Mouse (Mus musculus): Measurements from ENCODE around the gene Sumf1. TPM values are rescaled to one million over a fixed set of nuclear protein-coding genes. Genes with fewer than 3 reads are reported as not detected.

Gene Sumf1
- 11.7 and 12.0 TPM in 2 replicates for polyA plus RNA-seq (2015; fragmentation: Nextera tagmentation; extraction: Ambion mirVana)

DNA sequence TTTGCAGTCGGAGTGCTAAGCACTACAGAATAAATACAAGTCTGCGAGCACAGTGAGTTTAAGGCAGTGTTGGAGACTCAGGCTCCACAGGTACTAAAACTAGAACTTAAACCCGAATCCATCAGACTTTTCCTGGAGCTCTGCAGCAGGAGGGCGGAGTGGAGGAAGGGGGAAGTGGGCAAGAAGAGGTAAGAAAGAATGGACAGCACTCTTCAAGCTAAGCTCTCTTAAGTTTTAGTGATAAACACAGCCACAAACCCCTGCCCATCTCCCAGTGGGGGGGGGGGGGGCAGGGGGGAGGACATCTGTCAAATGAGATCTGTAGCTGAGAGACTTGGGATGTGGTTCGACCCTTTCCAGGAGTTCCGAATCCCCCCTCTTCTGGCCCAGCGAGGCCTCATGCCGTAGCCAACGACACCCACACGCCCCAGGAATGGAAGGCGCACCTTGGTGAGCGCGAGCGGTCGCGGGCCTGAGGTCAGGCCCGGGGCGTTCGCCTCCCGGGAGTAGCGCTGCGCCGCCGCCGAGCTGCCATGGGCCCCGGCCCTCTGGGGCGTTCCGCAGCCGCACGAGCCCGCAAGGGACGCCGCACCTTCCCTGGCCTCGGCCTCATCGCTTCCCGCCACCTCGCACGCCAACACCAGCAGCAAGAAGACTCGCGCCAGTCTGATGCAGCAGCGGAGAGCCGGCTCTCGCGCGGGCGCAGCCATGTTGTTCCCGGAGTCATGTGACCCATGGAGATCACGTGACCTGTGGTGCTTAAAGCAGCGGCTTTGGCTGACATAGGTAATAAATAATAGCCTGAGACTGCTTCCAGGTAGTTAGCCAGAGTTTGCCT, at the start of gene Sumf1:
Gene Sumf1 (minus strand): TSS at position 736 of the 838 bp plus-strand sequence.
- H3K9ac ChIP-seq (replicated peaks; ENCODE audit: low read depth, low read length), result peak within 1 kb of the TSS; percentile 66
- WGBS, result 4% methylated on average over 49 of the region's 49 CpGs
- ATAC-seq, result peak; percentile 97
- H3K4me3 ChIP-seq (replicated peaks; ENCODE audit: low read length), result peak within 1 kb of the TSS; percentile 76
- H3K36me3 ChIP-seq (ENCODE audit: control insufficient read depth, insufficient read depth), result no peaks in the 10 kb centered on the region
- H3K4me1 ChIP-seq (replicated peaks; ENCODE audit: control insufficient read depth, insufficient read depth, low read length), result peaks cover 6% of the 10 kb centered on the region
- no peaks in the 10 kb centered on the region for H3K27me3 ChIP-seq (replicated peaks; ENCODE audit: control insufficient read depth, insufficient read depth, low read length)
- H3K9me3 ChIP-seq (ENCODE audit: control insufficient read depth, low read length), result no peaks in the 10 kb centered on the region
- peak within 1 kb of the TSS; percentile 90 for H3K4me2 ChIP-seq (ENCODE audit: low read length)
- H3K27ac ChIP-seq (ENCODE audit: low read length), result no peak within 1 kb of the TSS

DNA sequence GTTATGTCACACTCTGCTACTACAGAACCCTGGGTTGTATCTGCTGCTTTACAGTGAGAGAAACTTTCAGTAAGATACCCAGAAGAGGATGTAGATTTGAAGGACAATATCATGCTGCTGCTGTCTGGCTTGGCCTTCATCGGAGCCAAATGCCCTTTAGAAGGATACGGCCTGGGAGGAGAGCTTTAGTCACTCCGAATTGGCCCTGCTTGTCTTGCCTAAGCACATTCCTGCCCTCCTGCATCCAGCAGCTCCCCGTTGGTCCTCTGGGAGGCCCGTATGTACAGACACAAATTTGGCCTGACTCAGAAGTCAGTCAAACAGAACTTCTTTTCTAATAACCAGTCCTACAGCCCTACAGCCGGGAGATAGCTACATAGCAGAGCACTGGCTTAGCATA, 49.2 kb upstream of the Sumf1 start:
- WGBS, result 87% methylated on average over 6 of the region's 6 CpGs
- ATAC-seq, result no peak
- Histone ChIP-seq H3K4me1 (replicated peaks; ENCODE audit: control insufficient read depth, insufficient read depth, low read length) (peaks cover 31% of the 10 kb centered on the region), H3K27me3 (replicated peaks; ENCODE audit: control insufficient read depth, insufficient read depth, low read length) (no peaks in the 10 kb centered on the region), H3K4me2 (ENCODE audit: low read length) (no peak overlapping the region), H3K9me3 (ENCODE audit: control insufficient read depth, low read length) (no peaks in the 10 kb centered on the region), H3K9ac (replicated peaks; ENCODE audit: low read depth, low read length) (no peak overlapping the region), H3K27ac (ENCODE audit: low read length) (no peak overlapping the region), H3K4me3 (replicated peaks; ENCODE audit: low read length) (no peak overlapping the region), H3K36me3 (ENCODE audit: control insufficient read depth, insufficient read depth) (no peaks in the 10 kb centered on the region)

DNA sequence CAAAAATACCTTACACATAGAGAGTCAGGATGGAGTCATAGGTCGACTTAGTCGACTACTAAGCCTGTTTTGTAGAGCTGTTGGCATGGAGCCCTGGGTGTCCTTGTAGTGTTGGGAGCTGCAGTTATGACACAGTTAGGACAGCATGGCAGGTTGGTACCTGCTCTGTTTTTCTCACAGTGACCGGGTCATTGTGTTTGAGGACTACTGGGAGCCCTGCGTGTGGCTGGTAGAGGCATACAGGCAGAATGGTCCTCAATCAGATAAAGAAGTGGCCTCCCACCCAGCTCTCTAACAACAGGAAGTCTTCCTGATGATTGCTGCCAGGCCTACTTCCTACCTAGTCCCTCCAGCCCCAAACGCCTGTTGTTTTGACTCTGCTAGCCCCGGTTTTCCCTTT, 47.7 kb upstream of the Sumf1 start:
- no peaks in the 10 kb centered on the region for H3K9me3 ChIP-seq (ENCODE audit: control insufficient read depth, low read length)
- H3K36me3 ChIP-seq (ENCODE audit: control insufficient read depth, insufficient read depth), result no peaks in the 10 kb centered on the region
- no peak overlapping the region for H3K27ac ChIP-seq (ENCODE audit: low read length)
- peaks cover 26% of the 10 kb centered on the region for H3K4me1 ChIP-seq (replicated peaks; ENCODE audit: control insufficient read depth, insufficient read depth, low read length)
- no peaks in the 10 kb centered on the region for H3K27me3 ChIP-seq (replicated peaks; ENCODE audit: control insufficient read depth, insufficient read depth, low read length)
- no peak for ATAC-seq
- no peak overlapping the region for H3K4me2 ChIP-seq (ENCODE audit: low read length)
- H3K4me3 ChIP-seq (replicated peaks; ENCODE audit: low read length), result no peak overlapping the region
- H3K9ac ChIP-seq (replicated peaks; ENCODE audit: low read depth, low read length), result no peak overlapping the region
- 65% methylated on average over 6 of the region's 6 CpGs for WGBS

DNA sequence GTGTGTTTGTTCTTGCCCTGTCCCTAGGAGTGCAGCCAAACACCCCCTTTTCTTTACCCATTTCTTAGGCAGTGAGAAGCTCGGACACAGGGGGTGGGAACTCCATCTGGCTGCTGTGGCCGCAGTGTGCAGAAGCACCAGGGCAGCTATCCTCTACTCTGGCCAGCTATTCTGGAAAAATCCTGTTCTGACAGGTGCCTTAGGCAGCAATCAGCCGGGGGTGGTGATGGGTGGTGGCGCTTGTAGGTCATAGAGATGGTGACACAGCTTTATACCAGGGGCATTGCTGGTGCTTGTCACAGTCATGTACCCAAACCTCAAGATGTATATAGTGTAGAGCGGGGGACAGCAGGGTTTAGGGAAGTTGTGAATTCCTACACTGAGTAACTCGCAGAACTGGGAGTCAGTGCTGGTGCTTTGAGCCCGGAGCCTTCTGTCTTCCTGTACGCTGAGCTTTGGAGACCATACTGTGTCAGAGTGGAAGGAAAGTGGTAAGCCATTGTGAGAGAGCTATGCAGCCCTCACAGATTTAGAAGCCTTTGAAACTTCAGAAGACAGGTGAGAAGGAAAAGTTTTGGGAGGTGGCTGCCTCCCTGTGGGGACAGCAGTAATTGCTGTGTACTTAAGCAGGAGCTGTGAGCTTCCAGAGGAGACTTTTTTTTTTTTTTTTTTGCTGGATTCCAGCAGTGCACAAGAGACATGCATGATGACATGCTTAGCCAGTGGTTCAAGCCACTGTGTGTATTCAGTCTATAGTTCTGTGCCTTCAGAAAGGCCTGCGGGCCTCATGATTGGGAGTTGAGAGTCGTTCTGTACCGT, 46.7 kb upstream of the Sumf1 start:
- no peak for ATAC-seq
- peaks cover 17% of the 10 kb centered on the region for H3K4me1 ChIP-seq (replicated peaks; ENCODE audit: control insufficient read depth, insufficient read depth, low read length)

DNA sequence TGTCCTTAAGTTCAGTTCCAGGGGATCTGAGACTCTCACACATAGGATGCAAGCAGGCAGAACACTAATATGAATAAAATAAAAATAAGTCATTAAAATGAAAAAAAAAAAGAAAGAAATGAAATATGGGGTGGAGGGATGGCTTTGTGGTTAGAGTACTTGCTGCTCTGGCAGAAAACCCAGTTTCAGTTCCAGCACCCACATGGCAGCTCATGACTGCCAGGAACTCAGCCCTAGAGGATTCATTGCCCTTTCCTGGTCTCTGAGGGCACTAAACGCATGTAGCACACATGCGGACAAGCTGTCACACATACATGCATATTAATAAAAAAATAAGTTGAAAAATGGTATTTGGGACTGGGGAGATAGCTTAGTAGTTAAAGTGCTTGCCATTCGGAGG, 45.2 kb upstream of the Sumf1 start:
- no peak for ATAC-seq
- 88% methylated on average over 3 of the region's 3 CpGs for WGBS
- Histone ChIP-seq H3K4me1 (replicated peaks; ENCODE audit: control insufficient read depth, insufficient read depth, low read length) (peaks cover 3% of the 10 kb centered on the region), H3K27me3 (replicated peaks; ENCODE audit: control insufficient read depth, insufficient read depth, low read length) (no peaks in the 10 kb centered on the region), H3K4me3 (replicated peaks; ENCODE audit: low read length) (no peak overlapping the region), H3K9ac (replicated peaks; ENCODE audit: low read depth, low read length) (no peak overlapping the region), H3K4me2 (ENCODE audit: low read length) (no peak overlapping the region), H3K9me3 (ENCODE audit: control insufficient read depth, low read length) (no peaks in the 10 kb centered on the region), H3K27ac (ENCODE audit: low read length) (no peak overlapping the region), H3K36me3 (ENCODE audit: control insufficient read depth, insufficient read depth) (no peaks in the 10 kb centered on the region)

More for the DNA sequence above, 46.7 kb upstream of the Sumf1 start:
- Histone ChIP-seq H3K27me3 (replicated peaks; ENCODE audit: control insufficient read depth, insufficient read depth, low read length) (no peaks in the 10 kb centered on the region), H3K36me3 (ENCODE audit: control insufficient read depth, insufficient read depth) (no peaks in the 10 kb centered on the region), H3K4me2 (ENCODE audit: low read length) (no peak overlapping the region), H3K9ac (replicated peaks; ENCODE audit: low read depth, low read length) (no peak overlapping the region), H3K4me3 (replicated peaks; ENCODE audit: low read length) (no peak overlapping the region), H3K9me3 (ENCODE audit: control insufficient read depth, low read length) (no peaks in the 10 kb centered on the region), H3K27ac (ENCODE audit: low read length) (no peak overlapping the region)
- WGBS, result 82% methylated on average over 11 of the region's 11 CpGs

DNA sequence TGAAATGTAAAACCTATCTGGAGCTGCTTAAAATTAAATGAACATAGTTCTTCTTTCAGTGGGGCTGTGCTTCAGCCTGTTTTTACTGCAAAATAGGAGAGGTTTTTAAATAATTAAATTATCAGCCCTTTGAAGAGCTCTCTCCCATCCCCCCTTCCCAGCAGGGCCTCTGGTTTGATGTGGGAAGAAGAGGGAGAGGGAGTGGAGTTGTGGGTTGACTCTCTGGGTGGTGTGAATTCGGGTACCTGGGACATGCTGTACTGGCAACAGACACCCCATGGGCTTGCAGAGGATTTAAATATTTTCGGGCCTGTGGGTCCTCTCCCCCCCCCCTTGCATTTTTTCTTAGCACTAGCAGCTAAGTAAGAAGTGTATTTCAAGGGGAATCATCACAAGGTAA, 43.2 kb upstream of the Sumf1 start:
- Histone ChIP-seq H3K27me3 (replicated peaks; ENCODE audit: control insufficient read depth, insufficient read depth, low read length) (no peaks in the 10 kb centered on the region), H3K4me3 (replicated peaks; ENCODE audit: low read length) (no peak overlapping the region), H3K9ac (replicated peaks; ENCODE audit: low read depth, low read length) (no peak overlapping the region), H3K27ac (ENCODE audit: low read length) (no peak overlapping the region), H3K4me1 (replicated peaks; ENCODE audit: control insufficient read depth, insufficient read depth, low read length) (no peaks in the 10 kb centered on the region), H3K4me2 (ENCODE audit: low read length) (no peak overlapping the region), H3K36me3 (ENCODE audit: control insufficient read depth, insufficient read depth) (no peaks in the 10 kb centered on the region), H3K9me3 (ENCODE audit: control insufficient read depth, low read length) (no peaks in the 10 kb centered on the region)
- 13% methylated on average over 2 of the region's 2 CpGs for WGBS
- ATAC-seq, result no peak

DNA sequence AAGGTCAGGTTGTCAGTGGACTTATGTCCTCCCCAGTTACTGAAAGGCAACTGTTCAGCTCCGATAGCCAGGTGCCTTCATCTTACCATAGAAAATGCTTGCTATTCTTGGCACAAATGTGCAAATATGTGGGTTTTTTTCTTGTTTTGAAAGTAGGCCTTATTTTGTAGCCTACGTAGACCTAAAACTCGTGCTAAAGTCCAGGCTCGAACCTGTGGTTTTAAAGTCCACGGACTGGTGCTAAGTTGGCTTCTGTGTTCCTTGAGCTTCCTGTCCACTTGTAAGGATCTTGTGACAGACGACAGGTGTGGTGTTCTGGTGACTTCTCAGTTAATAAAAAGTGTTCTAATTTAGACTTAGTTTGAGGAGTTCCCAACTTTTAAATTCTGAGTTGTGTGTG, 42.7 kb upstream of the Sumf1 start:
- Histone ChIP-seq H3K4me1 (replicated peaks; ENCODE audit: control insufficient read depth, insufficient read depth, low read length) (no peaks in the 10 kb centered on the region), H3K9ac (replicated peaks; ENCODE audit: low read depth, low read length) (no peak overlapping the region), H3K4me2 (ENCODE audit: low read length) (no peak overlapping the region), H3K27ac (ENCODE audit: low read length) (no peak overlapping the region), H3K27me3 (replicated peaks; ENCODE audit: control insufficient read depth, insufficient read depth, low read length) (no peaks in the 10 kb centered on the region), H3K4me3 (replicated peaks; ENCODE audit: low read length) (no peak overlapping the region), H3K36me3 (ENCODE audit: control insufficient read depth, insufficient read depth) (no peaks in the 10 kb centered on the region), H3K9me3 (ENCODE audit: control insufficient read depth, low read length) (no peaks in the 10 kb centered on the region)
- no peak for ATAC-seq
- WGBS, result 73% methylated on average over 6 of the region's 6 CpGs

DNA sequence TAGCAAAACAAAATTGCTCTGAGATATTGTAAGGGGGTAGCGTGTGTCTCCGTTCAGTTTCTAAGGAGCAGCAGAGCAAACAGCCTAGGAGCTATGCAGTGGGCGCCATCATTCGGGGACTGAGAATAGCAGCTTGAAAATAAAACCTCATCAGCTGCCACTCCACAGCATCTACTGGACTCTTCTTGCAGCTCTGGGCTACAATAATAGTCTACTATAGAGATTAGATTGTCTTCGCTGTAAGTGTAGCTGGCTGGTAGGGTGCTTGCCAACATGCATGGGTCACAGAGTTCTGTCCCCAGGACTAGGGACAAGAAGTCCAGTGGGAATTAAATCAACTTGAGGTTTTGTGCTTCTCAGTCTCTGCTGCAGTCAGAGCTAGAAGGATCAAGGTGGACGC, 42.1 kb upstream of the Sumf1 start:
- H3K36me3 ChIP-seq (ENCODE audit: control insufficient read depth, insufficient read depth), result no peaks in the 10 kb centered on the region
- no peaks in the 10 kb centered on the region for H3K4me1 ChIP-seq (replicated peaks; ENCODE audit: control insufficient read depth, insufficient read depth, low read length)
- H3K4me2 ChIP-seq (ENCODE audit: low read length), result no peak overlapping the region
- H3K9me3 ChIP-seq (ENCODE audit: control insufficient read depth, low read length), result no peaks in the 10 kb centered on the region
- no peak overlapping the region for H3K9ac ChIP-seq (replicated peaks; ENCODE audit: low read depth, low read length)
- H3K4me3 ChIP-seq (replicated peaks; ENCODE audit: low read length), result no peak overlapping the region
- H3K27ac ChIP-seq (ENCODE audit: low read length), result no peak overlapping the region
- ATAC-seq, result no peak
- WGBS, result 93% methylated on average over 6 of the region's 6 CpGs
- H3K27me3 ChIP-seq (replicated peaks; ENCODE audit: control insufficient read depth, insufficient read depth, low read length), result no peaks in the 10 kb centered on the region

DNA sequence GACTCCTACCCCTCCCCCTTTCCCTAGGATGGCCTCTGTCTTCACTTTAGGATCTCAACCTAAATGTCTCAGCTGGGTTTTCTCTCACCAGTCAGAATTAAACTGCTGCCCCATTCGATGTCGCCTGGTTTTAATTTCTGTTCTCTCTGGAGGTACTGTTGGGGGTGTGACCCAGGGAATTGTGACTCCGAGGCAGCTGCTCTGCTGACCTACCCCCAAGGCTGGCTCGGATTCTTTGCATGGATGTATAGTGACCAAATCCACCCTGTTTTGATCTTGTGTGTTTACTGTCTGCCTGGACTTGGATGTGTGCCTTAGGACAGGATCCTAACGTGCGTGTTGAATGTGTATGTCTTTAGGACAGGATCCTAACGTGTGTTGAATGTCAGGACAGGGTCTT, 40.8 kb upstream of the Sumf1 start:
- Histone ChIP-seq H3K27ac (ENCODE audit: low read length) (no peak overlapping the region), H3K4me2 (ENCODE audit: low read length) (no peak overlapping the region), H3K4me1 (replicated peaks; ENCODE audit: control insufficient read depth, insufficient read depth, low read length) (no peaks in the 10 kb centered on the region), H3K9ac (replicated peaks; ENCODE audit: low read depth, low read length) (no peak overlapping the region), H3K9me3 (ENCODE audit: control insufficient read depth, low read length) (no peaks in the 10 kb centered on the region), H3K27me3 (replicated peaks; ENCODE audit: control insufficient read depth, insufficient read depth, low read length) (no peaks in the 10 kb centered on the region), H3K36me3 (ENCODE audit: control insufficient read depth, insufficient read depth) (no peaks in the 10 kb centered on the region), H3K4me3 (replicated peaks; ENCODE audit: low read length) (no peak overlapping the region)
- 80% methylated on average over 7 of the region's 7 CpGs for WGBS
- no peak for ATAC-seq

Data from forebrain, embryonic 16.5 days (tissue).